Mouse (Mus musculus) neutrophil, adult 83 days (primary cell): Measurements from ENCODE around the gene Amn1. TPM values are rescaled to one million over a fixed set of nuclear protein-coding genes. Genes with fewer than 3 reads are reported as not detected.

Source experiments
- total RNA-seq, 2 experiments: library from RNA; stranded (reverse); gene quantifications; one replicate each; pipeline ENCODE4 v1.2.4; 2023

Amn1 gene
- 10 to 100 TPM; 51.3 to 53.9 TPM for total RNA-seq

DNA sequence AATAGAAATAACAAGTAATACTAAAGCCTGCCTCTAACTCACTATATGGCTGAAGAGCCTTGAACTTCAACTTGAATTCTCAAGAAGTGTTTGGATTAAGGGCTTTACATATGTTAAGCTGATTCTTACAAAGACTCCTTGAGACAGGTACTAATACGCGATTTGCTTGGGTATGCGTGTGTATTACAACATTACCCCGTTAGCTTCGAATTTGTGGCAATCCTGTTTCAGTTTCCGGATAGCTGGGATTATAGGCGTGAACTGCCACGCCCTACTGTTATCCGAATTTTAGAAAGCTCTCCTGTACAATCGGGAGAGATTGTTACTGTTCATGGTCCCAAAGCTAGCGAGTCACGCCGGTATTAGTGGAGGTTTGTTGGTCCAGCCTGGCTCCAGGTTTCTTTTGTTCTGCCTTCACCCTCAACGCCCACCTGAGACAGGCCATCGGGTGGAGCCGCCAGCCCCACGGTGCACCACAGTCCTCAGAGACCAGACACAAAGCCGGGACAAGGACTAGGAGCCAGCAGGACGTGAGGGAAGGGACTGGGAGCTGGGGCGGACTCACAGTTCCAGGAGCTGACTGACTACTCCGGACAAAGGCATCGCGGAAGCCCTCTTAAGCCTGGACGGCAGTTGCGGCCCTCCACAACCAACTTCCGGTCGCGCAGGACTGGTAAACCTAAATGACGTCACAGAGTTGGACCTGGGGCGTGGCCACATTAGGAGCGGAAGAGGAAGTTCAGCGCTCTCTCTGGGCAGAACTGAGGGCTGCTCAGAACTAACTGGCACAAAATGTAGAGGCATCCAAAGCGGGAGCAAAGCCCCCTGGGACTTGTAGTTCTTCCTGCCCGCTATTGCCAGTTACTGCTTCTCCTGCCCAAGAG, at the start of gene Amn1:
Gene Amn1 (minus strand): TSS at position 672 of the 884 bp plus-strand sequence.

DNA sequence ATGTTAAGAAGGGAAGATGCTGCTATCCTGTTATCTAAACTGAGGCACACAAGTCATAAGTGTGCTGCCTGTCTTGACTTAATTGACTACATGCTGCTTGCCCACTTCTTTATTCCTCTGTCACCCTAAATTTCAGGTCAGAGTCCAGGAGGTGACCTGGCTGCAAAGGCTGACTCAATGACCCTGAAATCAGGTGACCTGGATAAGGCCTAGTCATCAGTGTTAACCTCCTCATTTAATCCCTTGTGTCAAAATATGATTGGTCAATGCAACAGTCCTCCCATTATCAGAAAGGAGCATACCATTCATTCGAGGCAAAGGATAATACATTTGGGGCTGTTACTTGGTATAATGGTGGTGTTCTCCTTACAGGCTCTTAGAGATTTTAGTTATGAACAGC, 49.0 kb downstream of the Amn1 start, which contains the start of gene Etfbkmt:
Gene Etfbkmt (plus strand): TSS at position 379 of the 400 bp plus-strand sequence.

DNA sequence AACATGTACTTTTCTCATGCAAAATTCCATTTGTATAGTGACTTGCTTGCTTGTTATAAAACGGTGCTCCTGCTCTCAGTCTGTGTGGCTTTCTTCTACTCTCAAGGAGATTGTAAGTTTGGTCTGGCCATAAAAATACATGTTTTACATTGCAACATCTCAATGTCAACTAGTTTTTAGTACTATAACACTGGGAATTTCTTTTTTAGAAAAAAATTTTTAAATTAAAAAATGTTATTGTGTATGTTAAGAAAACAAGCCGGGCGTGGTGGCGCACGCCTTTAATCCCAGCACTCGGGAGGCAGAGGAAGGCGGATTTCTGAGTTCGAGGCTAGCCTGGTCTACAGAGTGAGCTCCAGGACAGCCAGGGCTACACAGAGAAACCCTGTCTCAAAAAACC, 58.6 kb downstream of the Amn1 start, which contains the start of gene Gm10203:
Gene Gm10203 (plus strand): TSS at position 301 of the 400 bp plus-strand sequence.

Other genes with a start within 250 kb of the Amn1 start
- 10 to 100 TPM; 10.9 to 13.5 TPM for gene Sinhcaf, start 242.2 kb downstream of the Amn1 start, total RNA-seq
- 1 to 10 TPM in 1 of 2 experiments, under 1 TPM in 1; 0.57 to 1.2 TPM for gene Dennd5b, start 87.0 kb downstream of the Amn1 start, total RNA-seq
- not detected for gene Gm10203, start 58.5 kb downstream of the Amn1 start, total RNA-seq
- gene Etfbkmt, start 48.9 kb downstream of the Amn1 start, total RNA-seq, result 1 to 10 TPM; 1.8 to 2.6 TPM
- 100 to 1,000 TPM; 102 to 143 TPM for gene Resf1, start 120.7 kb upstream of the Amn1 start, total RNA-seq
- gene Bicd1, start 220.2 kb upstream of the Amn1 start, total RNA-seq, result 1 to 10 TPM in 1 of 2 experiments, under 1 TPM in 1; 0.64 to 1.2 TPM